Mouse (Mus musculus) splenic B cell, adult 2 months (primary cell): Measurements from ENCODE around the gene Lpp.

Experiments used
- DNase-seq: peaks from one replicate; pipeline ENCODE4 v3.0.0-alpha.2; 2011; ENCODE audit warnings: low read depth, low spot score
- H3K27me3 ChIP-seq: 2 replicates; pipeline ENCODE4 v1.6.1; 2012; ENCODE audit warnings: mild to moderate bottlenecking, low read length, moderate library complexity, mixed read lengths; ENCODE audit not compliant: control insufficient read depth, poor library complexity, insufficient read depth, severe bottlenecking
- H3K36me3 ChIP-seq: 2 replicates; pipeline ENCODE4 v1.6.1; 2012; ENCODE audit warnings: mild to moderate bottlenecking, low read length, moderate library complexity, mixed read lengths; ENCODE audit not compliant: control insufficient read depth, poor library complexity, insufficient read depth, severe bottlenecking

Lpp gene

GRCm38 (mm10) chr16:24629218-24630172 lies 236.2 kb downstream of the Lpp start:
- Histone ChIP-seq H3K36me3 (no peaks in the 10 kb centered on the region), H3K27me3 (no peaks in the 10 kb centered on the region; the same call in 1 of the 2 replicates)
- peak; percentile 94 for DNase-seq

- Histone ChIP-seq H3K36me3 (no peaks in the 10 kb centered on the region), H3K27me3 (no peaks in the 10 kb centered on the region; the same call in 1 of the 2 replicates)
- DNase-seq, result no peak
These were observed 242.1 kb downstream of the Lpp start for GRCm38 (mm10) chr16:24635381-24635919.

GRCm38 (mm10) chr16:24636894-24637293 lies 243.6 kb downstream of the Lpp start:
- no peaks in the 10 kb centered on the region for H3K36me3 ChIP-seq
- no peaks in the 10 kb centered on the region for H3K27me3 ChIP-seq
- no peak for DNase-seq

- peak; percentile 54 for DNase-seq
- Histone ChIP-seq H3K27me3 (no peaks in the 10 kb centered on the region), H3K36me3 (no peaks in the 10 kb centered on the region)
These were observed 247.9 kb downstream of the Lpp start for GRCm38 (mm10) chr16:24641003-24641797.

GRCm38 (mm10) chr16:24643024-24643635 lies 249.8 kb downstream of the Lpp start:
- no peaks in the 10 kb centered on the region for H3K27me3 ChIP-seq
- DNase-seq, result peak; percentile 53
- no peaks in the 10 kb centered on the region for H3K36me3 ChIP-seq

GRCm38 (mm10) chr16:24644154-24644553 lies 250.8 kb downstream of the Lpp start:
- Histone ChIP-seq H3K36me3 (no peaks in the 10 kb centered on the region), H3K27me3 (no peaks in the 10 kb centered on the region)
- no peak for DNase-seq

- DNase-seq, result no peak
- Histone ChIP-seq H3K27me3 (no peaks in the 10 kb centered on the region), H3K36me3 (no peaks in the 10 kb centered on the region)
These were observed 251.6 kb downstream of the Lpp start for GRCm38 (mm10) chr16:24644760-24645406.

GRCm38 (mm10) chr16:24645906-24646603 lies 252.7 kb downstream of the Lpp start:
- no peak for DNase-seq
- H3K27me3 ChIP-seq, result no peaks in the 10 kb centered on the region
- H3K36me3 ChIP-seq, result no peaks in the 10 kb centered on the region

- Histone ChIP-seq H3K36me3 (no peaks in the 10 kb centered on the region), H3K27me3 (no peaks in the 10 kb centered on the region)
- no peak for DNase-seq
These were observed 258.6 kb downstream of the Lpp start for GRCm38 (mm10) chr16:24651655-24652654.

- no peak for DNase-seq
- H3K27me3 ChIP-seq, result no peaks in the 10 kb centered on the region
- H3K36me3 ChIP-seq, result no peaks in the 10 kb centered on the region
These were observed 259.7 kb downstream of the Lpp start for GRCm38 (mm10) chr16:24653041-24653440.

GRCm38 (mm10) chr16:24655116-24655515 lies 261.8 kb downstream of the Lpp start:
- no peak for DNase-seq
- no peaks in the 10 kb centered on the region for H3K36me3 ChIP-seq

GRCm38 (mm10) chr16:24656026-24656425 lies 262.7 kb downstream of the Lpp start:
- no peaks in the 10 kb centered on the region for H3K36me3 ChIP-seq
- no peaks in the 10 kb centered on the region for H3K27me3 ChIP-seq
- no peak for DNase-seq

More at GRCm38 (mm10) chr16:24655116-24655515, 261.8 kb downstream of the Lpp start:
- no peaks in the 10 kb centered on the region for H3K27me3 ChIP-seq

- Histone ChIP-seq H3K27me3 (no peaks in the 10 kb centered on the region), H3K36me3 (no peaks in the 10 kb centered on the region)
- DNase-seq, result no peak
These were observed 263.4 kb downstream of the Lpp start for GRCm38 (mm10) chr16:24656752-24657151.
